Mouse (Mus musculus) stomach, postnatal 0 days (tissue): ENCODE results near the gene Neu4. TPM values are rescaled to one million over a fixed set of nuclear protein-coding genes. Genes with fewer than 3 reads are reported as not detected.

ENCODE experiments used
- ATAC-seq: fragments of 200-750 bp; cut with Nextera tagmentation; 2 replicates; pipeline ENCODE4 v1.8.0; 2017; ENCODE audit not compliant: low FRiP score, low TSS enrichment
- DNase-seq: peaks from one replicate; pipeline ENCODE4 v3.0.0-alpha.2; 2016; ENCODE audit warnings: low spot score
- H3K27ac ChIP-seq: fragments of 300-500 bp; sonication (generic); replicated peaks from 2 replicates; pipeline ENCODE4 v1.5.1; 2014; ENCODE audit warnings: mild to moderate bottlenecking, control low read depth
- H3K27me3 ChIP-seq: fragments of 300-500 bp; sonication (generic); 2 replicates; pipeline ENCODE4 v1.6.1; 2014; ENCODE audit warnings: low read length; ENCODE audit not compliant: control insufficient read depth, insufficient read depth
- H3K36me3 ChIP-seq: fragments of 300-500 bp; sonication (generic); 2 replicates; pipeline ENCODE4 v1.6.1; 2014; ENCODE audit warnings: low read length, mixed read lengths; ENCODE audit not compliant: control insufficient read depth, insufficient read depth
- H3K4me1 ChIP-seq: fragments of 300-500 bp; sonication (generic); replicated peaks from 2 replicates; pipeline ENCODE4 v1.6.1; 2014; ENCODE audit warnings: antibody characterized with exemption; ENCODE audit not compliant: control insufficient read depth, insufficient read depth
- H3K4me2 ChIP-seq: fragments of 300-500 bp; sonication (generic); replicated peaks from 2 replicates; pipeline ENCODE4 v1.6.1; 2014; ENCODE audit warnings: low read depth, mild to moderate bottlenecking, control low read depth, moderate library complexity
- H3K4me3 ChIP-seq: fragments of 300-500 bp; sonication (generic); 2 replicates; pipeline ENCODE4 v1.5.1; 2014; ENCODE audit warnings: low read depth, low read length, control low read depth
- H3K9ac ChIP-seq: fragments of 300-500 bp; sonication (generic); 2 replicates; pipeline ENCODE4 v1.6.1; 2014; ENCODE audit warnings: mild to moderate bottlenecking, low read length, control low read depth, mixed read lengths
- H3K9me3 ChIP-seq: fragments of 300-500 bp; sonication (generic); 2 replicates; pipeline ENCODE4 v1.6.1; 2016; ENCODE audit warnings: low read length; ENCODE audit not compliant: control insufficient read depth
- CTCF ChIP-seq: IDR thresholded peaks from 2 replicates; pipeline ENCODE4 v1.5.1; 2016; ENCODE audit warnings: antibody characterized with exemption, low read depth, mild to moderate bottlenecking, moderate library complexity
- EP300 ChIP-seq: optimal IDR thresholded peaks from 2 replicates; pipeline ENCODE3; 2016; ENCODE audit warnings: antibody characterized with exemption
- WGBS: fragments of 180-500 bp; shearing (Covaris S2); extraction: QIAGEN DNeasy Blood & Tissue Kit; methylation state at CpG from one replicate; pipeline ENCODE4 v1.1.7; 2014; 5-methylcytosine and 5-hydroxymethylcytosine counted together
- polyA plus RNA-seq: library from polyadenylated mRNA; unstranded; fragments of >200 nt; fragmentation: Nextera tagmentation; extraction: Ambion mirVana; gene quantifications from 2 replicates; pipeline ENCODE4 v1.2.1, GENCODE M21; 2015

Neu4 gene
- polyA plus RNA-seq, 1 experiment from 2014 or later, result not detected

DNA sequence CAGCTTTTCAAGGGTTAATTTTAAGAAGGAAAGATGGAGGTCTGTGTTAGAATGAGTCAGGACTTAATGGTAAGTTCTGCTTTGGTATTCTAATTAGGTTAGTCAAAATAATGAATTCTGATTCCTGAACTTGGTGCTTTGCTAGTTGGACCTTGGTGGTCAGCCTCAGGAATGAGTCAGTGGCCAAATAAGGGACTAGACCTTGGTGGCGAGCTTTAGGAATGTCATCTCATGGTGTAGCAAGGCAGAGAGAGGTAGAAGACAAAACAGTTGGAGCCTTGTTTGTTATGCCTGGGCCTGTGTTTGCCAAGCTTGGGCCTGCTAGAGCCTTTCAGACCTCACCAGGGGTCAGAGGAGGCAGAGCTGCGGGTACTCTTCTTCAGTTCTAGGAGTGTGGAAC is 8.5 kb downstream of the Neu4 start:
- 86% methylated on average over 2 of the region's 2 CpGs for WGBS
- no peaks in the 10 kb centered on the region for H3K27me3 ChIP-seq
- H3K9me3 ChIP-seq, result no peaks in the 10 kb centered on the region
- no peaks in the 10 kb centered on the region for H3K36me3 ChIP-seq
- no peaks in the 10 kb centered on the region for H3K4me1 ChIP-seq
- H3K4me3 ChIP-seq, result no peak overlapping the region
- TF ChIP-seq CTCF (no peak), EP300 (no peak)
- H3K4me2 ChIP-seq, result no peak overlapping the region
- DNase-seq, result no peak
- no peak for ATAC-seq
- H3K9ac ChIP-seq, result no peak overlapping the region
- no peak overlapping the region for H3K27ac ChIP-seq

DNA sequence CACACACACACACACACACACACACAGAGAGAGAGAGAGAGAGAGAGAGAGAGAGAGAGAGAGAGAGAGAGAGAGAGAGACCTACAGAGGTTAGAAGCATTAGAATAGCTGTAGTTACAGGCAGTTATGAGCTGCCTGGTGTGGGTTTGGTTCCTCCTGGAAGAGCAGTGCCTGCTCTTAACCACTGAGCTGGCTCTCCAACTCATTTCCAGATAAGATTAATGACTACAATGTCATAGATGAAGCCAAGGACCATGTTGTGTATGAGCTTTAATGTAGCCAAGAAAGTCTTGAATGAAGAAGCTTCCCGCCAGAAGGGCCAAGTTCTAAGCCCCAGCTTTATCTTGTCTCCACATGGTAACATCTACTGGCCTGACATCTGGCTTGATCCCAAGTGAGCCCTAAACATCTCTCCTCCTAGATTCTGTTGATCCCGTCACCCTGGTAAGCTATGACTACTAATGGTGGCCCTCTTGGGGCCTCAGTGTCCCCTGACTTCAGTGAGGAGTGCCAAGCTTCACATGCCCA is 12.9 kb downstream of the Neu4 start:
- no peaks in the 10 kb centered on the region for H3K27me3 ChIP-seq
- H3K4me3 ChIP-seq, result no peak overlapping the region
- H3K36me3 ChIP-seq, result no peaks in the 10 kb centered on the region
- no peak for TF ChIP-seq CTCF
- H3K9me3 ChIP-seq, result no peaks in the 10 kb centered on the region
- no peak for ATAC-seq
- no peak overlapping the region for H3K9ac ChIP-seq
- H3K4me2 ChIP-seq, result no peak overlapping the region
- 69% methylated on average over 2 of the region's 2 CpGs for whole genome bisulfite sequencing
- no peak for DNase-seq
- no peak overlapping the region for H3K27ac ChIP-seq
- no peaks in the 10 kb centered on the region for H3K4me1 ChIP-seq

GRCm38 (mm10) chr1:94034984-94035743 is 14.9 kb downstream of the Neu4 start:
- Histone ChIP-seq H3K9me3 (no peaks in the 10 kb centered on the region), H3K27me3 (no peaks in the 10 kb centered on the region), H3K27ac (peak overlapping the region; percentile 2; the same call in 1 of the 2 replicates), H3K9ac (peak overlapping the region; percentile 2; the same call in 1 of the 2 replicates), H3K4me3 (peak overlapping the region; percentile 27), H3K4me2 (peak overlapping the region; percentile 52), H3K4me1 (no peaks in the 10 kb centered on the region), H3K36me3 (no peaks in the 10 kb centered on the region)
- TF ChIP-seq CTCF (peak; percentile 89), EP300 (no peak)
- ATAC-seq (peak; percentile 88), DNase-seq (peak; percentile 79)
- under 1% methylated on average over 25 of the region's 25 CpGs for WGBS

DNA sequence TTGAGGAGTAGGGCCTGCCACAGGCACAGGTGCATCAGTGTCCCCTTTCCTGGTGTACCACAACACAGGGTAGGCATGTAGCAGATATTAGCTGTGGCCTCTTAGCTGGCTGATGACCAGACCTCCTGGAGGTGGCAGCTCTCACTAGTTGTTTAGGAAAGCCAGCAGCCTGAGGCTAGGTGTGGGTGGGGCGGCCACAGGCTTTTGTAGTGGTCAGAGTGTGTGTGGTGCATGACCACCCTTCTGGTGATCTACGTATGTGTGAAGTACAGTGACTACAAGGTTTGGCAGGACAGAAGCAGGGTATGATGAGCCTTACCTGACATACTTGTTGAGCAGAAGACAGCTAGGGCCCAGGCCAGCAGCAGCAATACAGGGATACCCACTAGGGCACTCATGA is 20.1 kb downstream of the Neu4 start:
- 95% methylated on average over 2 of the region's 2 CpGs for WGBS
- ATAC-seq (no peak), DNase-seq (no peak)
- H3K9ac ChIP-seq, result no peak overlapping the region
- no peaks in the 10 kb centered on the region for H3K9me3 ChIP-seq
- no peak overlapping the region for H3K4me3 ChIP-seq
- no peak overlapping the region for H3K4me2 ChIP-seq
- no peaks in the 10 kb centered on the region for H3K4me1 ChIP-seq
- H3K27me3 ChIP-seq, result no peaks in the 10 kb centered on the region
- no peak for TF ChIP-seq EP300
- TF ChIP-seq CTCF, result no peak
- H3K27ac ChIP-seq, result no peak overlapping the region
- no peaks in the 10 kb centered on the region for H3K36me3 ChIP-seq

GRCm38 (mm10) chr1:94045559-94045958 is 25.3 kb downstream of the Neu4 start:
- H3K36me3 ChIP-seq, result no peaks in the 10 kb centered on the region
- H3K9me3 ChIP-seq, result no peaks in the 10 kb centered on the region
- no peak overlapping the region for H3K9ac ChIP-seq
- no peak overlapping the region for H3K4me3 ChIP-seq
- H3K4me1 ChIP-seq, result no peaks in the 10 kb centered on the region
- H3K27ac ChIP-seq, result no peak overlapping the region
- no peak for TF ChIP-seq EP300
- no peak for TF ChIP-seq CTCF
- ATAC-seq (no peak), DNase-seq (no peak)
- no peaks in the 10 kb centered on the region for H3K27me3 ChIP-seq
- no peak overlapping the region for H3K4me2 ChIP-seq
- WGBS, result 64% methylated on average over 3 of the region's 3 CpGs

- Histone ChIP-seq H3K9ac (no peak overlapping the region), H3K4me3 (no peak overlapping the region), H3K9me3 (no peaks in the 10 kb centered on the region), H3K4me2 (no peak overlapping the region), H3K36me3 (no peaks in the 10 kb centered on the region), H3K4me1 (no peaks in the 10 kb centered on the region), H3K27ac (no peak overlapping the region), H3K27me3 (no peaks in the 10 kb centered on the region)
- no peak for ATAC-seq
- TF ChIP-seq CTCF (no peak), EP300 (no peak)
- DNase-seq, result no peak
- WGBS, result 72% methylated on average over 4 of the region's 4 CpGs
These were observed 26.3 kb downstream of the Neu4 start for GRCm38 (mm10) chr1:94046544-94046943.
